Mouse (Mus musculus): Measurements from ENCODE around the gene Vps13d.

DNA sequence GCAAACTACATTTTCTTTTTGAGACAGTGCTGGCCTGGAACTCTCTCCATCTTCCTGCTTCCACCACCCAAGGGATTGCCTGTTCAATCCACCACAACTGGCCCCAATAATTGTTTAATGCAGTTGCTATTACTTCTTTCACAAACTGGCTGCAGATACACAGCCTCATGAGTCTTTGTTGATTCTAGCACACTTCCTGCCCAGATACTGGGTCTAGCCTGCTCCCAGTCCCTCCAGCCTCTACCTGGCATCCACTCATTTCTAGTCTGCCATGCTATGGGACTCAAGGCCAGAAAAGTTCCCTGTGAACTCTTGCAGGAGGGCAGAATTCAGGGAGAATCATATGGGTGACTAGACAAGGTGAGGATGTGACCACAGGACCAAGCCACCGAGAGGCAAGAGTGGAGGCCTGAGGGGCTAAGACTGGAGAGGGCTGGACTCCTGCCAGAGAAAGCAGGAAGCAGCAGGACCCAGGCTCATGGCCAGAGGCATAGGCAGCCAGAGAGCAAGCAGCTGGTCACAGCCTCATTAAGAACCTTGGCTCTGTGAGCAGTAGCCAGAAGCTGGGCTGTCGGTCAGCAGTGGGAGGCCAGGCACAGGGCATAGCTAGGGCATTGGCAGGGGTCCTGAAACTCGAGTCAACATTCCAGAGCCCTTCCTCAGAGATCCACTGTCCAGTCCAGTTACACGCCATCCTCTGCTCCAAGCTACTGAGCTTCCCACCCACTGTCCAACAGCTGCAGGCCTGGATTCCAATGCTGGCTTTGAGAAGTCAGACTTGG lies 44.4 kb upstream of the Vps13d start:
- no peak for TF ChIP-seq CTCF (IDR thresholded peaks at IDR 0.05)
- TF ChIP-seq EP300 (IDR thresholded peaks at IDR 0.05) = no peak
